Mouse (Mus musculus) heart, adult 9 months (tissue): ENCODE results near the gene Gm3383.
"Not testable (repeated sequence)": the region's sequence is repeated elsewhere in the genome, so short reads cannot be mapped to it uniquely, and the experiment has no call there.

Source experiments
- DNase-seq, 2 experiments: peaks; one replicate each; pipeline ENCODE4 v3.0.0; 2022; ENCODE audit warnings: low spot score in 2 of 2

Gene Gm3383

DNA sequence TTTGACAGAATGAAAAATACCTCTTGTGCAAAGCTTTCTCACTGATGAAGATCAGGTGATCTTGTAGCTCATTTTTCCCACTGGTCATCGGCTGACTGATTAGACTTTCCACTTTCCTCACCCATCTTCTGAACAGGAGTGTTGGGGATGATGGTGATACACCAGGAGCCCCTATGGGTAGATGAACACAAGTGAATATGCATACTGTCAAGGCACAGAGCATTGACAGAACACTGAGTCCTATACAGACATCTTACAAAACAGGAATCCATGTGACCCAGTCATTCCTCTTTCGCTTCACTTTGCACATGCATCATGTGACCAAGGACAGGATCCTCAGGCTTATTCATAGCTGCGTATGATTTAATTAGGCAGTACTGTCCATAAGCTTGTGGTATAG lies at the start of gene Gm3383:
TSS of gene Gm3383 (minus strand) at position 101 of the 400 bp plus-strand sequence.
- DNase-seq = not testable (repeated sequence)

DNA sequence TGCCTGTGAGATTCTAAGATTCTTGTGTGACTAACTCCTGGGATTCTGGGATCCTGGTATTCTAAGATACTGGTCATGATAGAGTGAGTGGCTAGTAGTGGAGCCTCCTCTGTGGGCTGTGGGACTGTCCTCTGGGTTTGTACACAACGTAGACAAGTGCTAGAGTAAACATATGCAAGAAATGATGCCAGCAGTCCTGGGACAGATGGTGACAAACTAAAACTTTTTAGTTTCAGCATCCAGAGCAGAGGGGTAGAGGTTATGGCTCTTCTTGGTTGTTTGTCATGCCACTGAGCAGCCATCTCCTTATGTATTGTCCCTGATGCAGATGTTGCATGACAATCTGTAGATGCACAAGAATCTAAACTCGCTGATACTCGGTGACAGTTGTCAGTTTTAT lies 48.1 kb upstream of the Gm3383 start:
- not testable (repeated sequence) for DNase-seq

DNA sequence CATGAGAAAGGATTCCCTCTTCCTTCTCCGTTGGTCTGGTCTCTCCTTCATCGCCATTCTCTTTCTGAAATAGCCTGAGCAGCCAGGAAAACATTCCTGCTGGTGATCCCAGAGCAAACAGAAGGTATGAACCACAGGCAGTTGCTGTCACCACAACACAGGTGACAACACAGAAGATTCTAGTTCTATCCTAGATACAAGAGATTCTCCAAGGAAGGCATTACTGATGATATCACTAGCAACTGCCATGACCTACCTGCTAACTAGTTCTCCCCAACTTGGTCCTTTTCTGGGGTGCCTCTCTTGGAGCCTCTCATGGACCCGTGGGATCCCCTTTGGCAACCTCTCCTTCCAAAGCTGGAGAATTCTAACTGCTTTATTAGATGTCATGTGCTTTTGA lies 22.4 kb upstream of the Gm3383 start, which contains the start of gene Gm3424:
TSS of gene Gm3424 (minus strand) at position 101 of the 400 bp plus-strand sequence.
- not testable (repeated sequence) for DNase-seq

DNA sequence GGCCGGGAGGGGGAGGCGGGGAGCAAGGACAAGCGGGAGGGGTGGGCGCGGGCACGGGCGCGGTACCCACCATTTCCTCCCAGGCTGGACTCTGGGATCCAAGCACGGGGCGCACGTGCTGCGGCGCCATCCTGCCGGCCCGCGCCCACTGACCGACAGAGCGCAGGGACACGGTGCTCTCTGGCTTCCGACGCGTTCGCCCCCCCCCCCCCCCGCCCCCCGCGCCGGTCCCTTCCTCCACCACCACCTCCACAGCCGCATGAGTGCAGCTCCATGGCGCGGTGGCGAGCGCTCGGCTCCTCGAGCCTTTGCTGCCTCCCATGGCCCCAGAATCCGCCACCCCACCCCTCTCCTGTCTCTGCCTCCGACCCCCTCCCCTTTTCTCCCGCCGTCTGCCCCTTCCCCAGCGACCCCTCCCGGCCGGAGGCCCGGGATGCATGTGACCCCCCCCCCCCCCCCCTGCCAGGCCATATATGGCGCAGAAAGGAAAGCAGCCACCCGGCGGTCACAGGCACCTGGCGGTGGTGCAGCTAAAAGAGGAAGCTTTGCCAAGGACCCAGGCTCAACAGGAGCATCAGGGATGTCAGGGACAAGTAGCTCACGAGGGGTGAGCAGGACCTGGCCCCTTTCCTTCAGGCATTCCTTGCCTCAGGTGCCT lies 5.0 kb upstream of the Gm3383 start:
- DNase-seq = not testable (repeated sequence)

DNA sequence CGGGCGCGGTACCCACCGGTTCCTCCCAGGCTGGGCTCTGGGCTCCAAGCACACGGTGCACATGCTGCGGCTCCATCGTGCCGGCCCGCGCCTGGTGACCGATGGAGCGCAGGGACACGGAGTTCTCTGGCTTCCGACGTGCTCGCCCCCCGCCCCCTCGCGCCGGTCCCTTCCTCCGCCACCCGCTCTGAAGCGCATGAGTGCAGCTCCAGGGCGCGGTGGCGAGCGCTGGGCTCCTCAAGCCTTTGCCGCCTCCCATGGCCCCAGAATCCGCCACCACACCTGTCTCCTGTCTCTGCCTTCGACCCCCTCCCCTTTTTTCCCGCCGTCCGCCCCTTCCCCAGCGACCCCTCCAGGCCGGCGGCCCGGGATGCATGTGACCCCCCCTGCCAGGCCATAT lies 66.3 kb downstream of the Gm3383 start, which contains the start of gene Gm3373:
TSS of gene Gm3373 (minus strand) at position 101 of the 400 bp plus-strand sequence.
- DNase-seq = not testable (repeated sequence)

DNA sequence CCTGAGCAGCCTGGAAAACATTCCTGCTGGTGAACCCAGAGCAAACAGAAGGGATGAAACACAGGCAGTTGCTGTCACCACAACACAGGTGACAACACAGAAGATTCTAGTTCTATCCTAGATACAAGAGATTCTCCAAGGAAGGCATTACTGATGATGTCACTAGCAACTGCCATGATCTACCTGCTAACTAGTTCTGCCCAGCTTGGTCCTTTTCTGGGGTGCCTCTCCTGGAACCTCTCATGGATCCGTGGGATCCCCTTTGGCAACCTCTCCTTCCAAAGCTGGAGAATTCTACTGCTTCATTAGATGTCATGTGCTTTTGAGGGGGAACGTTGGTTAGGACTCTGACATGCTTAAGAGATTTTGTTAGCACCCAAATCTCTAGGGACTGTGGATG lies 120.4 kb downstream of the Gm3383 start, which contains the start of gene Gm9603:
TSS of gene Gm9603 (minus strand) at position 101 of the 400 bp plus-strand sequence.
- not testable (repeated sequence) for DNase-seq

DNA sequence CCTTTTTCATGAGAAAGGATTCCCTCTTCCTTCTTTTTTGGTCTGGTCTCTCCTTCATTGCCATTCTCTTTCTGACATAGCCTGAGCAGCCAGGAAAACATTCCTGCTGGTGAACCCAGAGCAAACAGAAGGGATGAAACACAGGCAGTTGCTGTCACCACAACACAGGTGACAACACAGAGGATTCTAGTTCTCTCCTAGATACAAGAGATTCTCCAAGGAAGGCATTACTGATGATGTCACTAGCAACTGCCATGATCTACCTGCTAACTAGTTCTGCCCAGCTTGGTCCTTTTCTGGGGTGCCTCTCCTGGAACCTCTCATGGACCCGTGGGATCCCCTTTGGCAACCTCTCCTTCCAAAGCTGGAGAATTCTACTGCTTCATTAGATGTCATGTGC lies 174.9 kb downstream of the Gm3383 start, which contains the start of gene Gm8265:
TSS of gene Gm8265 (minus strand) at position 101 of the 400 bp plus-strand sequence.
- not testable (repeated sequence) for DNase-seq
